Mouse (Mus musculus) midbrain, embryonic 16.5 days (tissue): Measurements from ENCODE around the gene G6pc. TPM values are rescaled to one million over a fixed set of nuclear protein-coding genes. Genes with fewer than 3 reads are reported as not detected.

ENCODE experiments used
- ATAC-seq: fragments of 200-750 bp; cut with Nextera tagmentation; 2 replicates; pipeline ENCODE4 v1.8.0; 2017; ENCODE audit warnings: moderate TSS enrichment
- H3K27ac ChIP-seq: fragments of 300-500 bp; sonication (generic); 2 replicates; pipeline ENCODE4 v1.5.1; 2014; ENCODE audit warnings: mild to moderate bottlenecking, low read length, mixed read lengths
- H3K27me3 ChIP-seq: fragments of 300-500 bp; sonication (generic); 2 replicates; pipeline ENCODE4 v1.6.1; 2014; ENCODE audit warnings: low read depth, low read length, mixed read lengths; ENCODE audit not compliant: control insufficient read depth, insufficient read depth
- H3K36me3 ChIP-seq: fragments of 300-500 bp; sonication (generic); 2 replicates; pipeline ENCODE4 v1.6.1; 2014; ENCODE audit warnings: mild to moderate bottlenecking, low read length, moderate library complexity, mixed read lengths; ENCODE audit not compliant: control insufficient read depth, insufficient read depth
- H3K4me1 ChIP-seq: fragments of 300-500 bp; sonication (generic); 2 replicates; pipeline ENCODE4 v1.6.1; 2014; ENCODE audit warnings: mild to moderate bottlenecking, low read length, mixed read lengths; ENCODE audit not compliant: control insufficient read depth, insufficient read depth
- H3K4me2 ChIP-seq: fragments of 300-500 bp; sonication (generic); 2 replicates; pipeline ENCODE4 v1.6.1; 2014; ENCODE audit warnings: mild to moderate bottlenecking, low read length, mixed read lengths
- H3K4me3 ChIP-seq: fragments of 300-500 bp; sonication (generic); 2 replicates; pipeline ENCODE4 v1.5.1; 2014; ENCODE audit warnings: low read depth, mild to moderate bottlenecking, low read length, moderate library complexity, mixed read lengths
- H3K9ac ChIP-seq: fragments of 300-500 bp; sonication (generic); 2 replicates; pipeline ENCODE4 v1.6.1; 2014; ENCODE audit warnings: low read depth, low read length, mixed read lengths
- H3K9me3 ChIP-seq: fragments of 300-500 bp; sonication (generic); replicated peaks from 2 replicates; pipeline ENCODE4 v1.6.1; 2014; ENCODE audit warnings: mild to moderate bottlenecking, low read length, mixed read lengths; ENCODE audit not compliant: control insufficient read depth, poor library complexity, severe bottlenecking
- WGBS: fragments of 180-500 bp; shearing (Covaris S2); extraction: QIAGEN DNeasy Blood & Tissue Kit; methylation state at CpG from one replicate; pipeline ENCODE4 v1.1.7; 2014; 5-methylcytosine and 5-hydroxymethylcytosine counted together
- polyA plus RNA-seq: library from polyadenylated mRNA; unstranded; fragments of >200 nt; fragmentation: Nextera tagmentation; extraction: Ambion mirVana; gene quantifications from 2 replicates; pipeline ENCODE4 v1.2.1, GENCODE M21; 2015

G6pc gene
- polyA plus RNA-seq, 1 experiment from 2014 or later: not detected

GRCm38 (mm10) chr11:101332537-101332936 lies 34.8 kb upstream of the G6pc start:
- Histone ChIP-seq H3K36me3 (no peaks in the 10 kb centered on the region), H3K27me3 (no peaks in the 10 kb centered on the region), H3K9me3 (no peaks in the 10 kb centered on the region), H3K9ac (no peak overlapping the region), H3K4me2 (no peak overlapping the region), H3K4me3 (no peak overlapping the region), H3K27ac (no peak overlapping the region), H3K4me1 (peaks cover 2% of the 10 kb centered on the region)
- WGBS: 89% methylated on average over 3 of the region's 3 CpGs
- no peak for ATAC-seq

DNA sequence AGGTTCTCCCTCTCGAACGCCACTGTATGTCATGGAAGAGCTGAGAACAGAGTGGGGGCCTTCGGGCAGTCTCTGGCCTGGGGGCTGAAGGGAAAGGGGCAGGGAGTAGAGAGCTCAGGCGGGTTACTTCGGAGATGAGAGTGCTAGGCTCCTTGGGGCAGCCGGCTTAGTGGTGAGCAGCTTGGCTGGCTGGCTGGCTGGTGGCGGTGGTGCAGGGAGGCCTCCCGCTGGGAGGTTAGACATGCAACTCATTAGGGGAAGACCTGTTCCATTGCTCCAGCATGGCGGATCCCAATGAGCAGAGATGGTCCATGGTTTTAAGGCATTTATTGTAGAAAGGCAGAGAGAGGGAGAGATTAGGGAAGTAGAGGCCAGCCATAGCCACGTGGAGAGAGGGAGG lies 33.3 kb upstream of the G6pc start:
- no peaks in the 10 kb centered on the region for H3K9me3 ChIP-seq
- no peak overlapping the region for H3K27ac ChIP-seq
- no peak overlapping the region for H3K4me3 ChIP-seq
- no peaks in the 10 kb centered on the region for H3K36me3 ChIP-seq
- H3K9ac ChIP-seq: no peak overlapping the region
- WGBS: 23% methylated on average over 10 of the region's 10 CpGs
- H3K4me2 ChIP-seq: no peak overlapping the region
- no peaks in the 10 kb centered on the region for H3K27me3 ChIP-seq
- peaks cover 11% of the 10 kb centered on the region for H3K4me1 ChIP-seq
- no peak for ATAC-seq

DNA sequence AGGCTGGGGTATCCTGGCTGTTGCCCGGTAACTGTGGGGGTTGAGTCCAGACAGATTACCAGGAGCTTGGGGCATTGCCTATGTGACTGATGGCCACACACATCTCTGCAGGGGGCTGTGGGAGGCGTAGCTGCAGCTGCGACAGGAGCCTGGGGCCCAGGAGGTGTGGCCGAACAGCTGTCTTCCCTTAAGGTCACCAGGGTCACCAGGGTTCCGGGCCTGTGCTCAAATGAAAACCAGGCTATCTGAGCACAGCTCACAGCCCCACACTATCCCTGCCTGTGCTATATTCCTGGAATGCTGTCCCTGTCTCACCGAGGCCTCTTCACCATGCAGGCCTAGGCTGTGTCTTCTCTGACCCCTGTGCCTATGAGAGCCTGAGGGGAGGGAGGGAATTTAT lies 32.8 kb upstream of the G6pc start:
- H3K4me3 ChIP-seq: no peak overlapping the region
- 3% methylated on average over 6 of the region's 6 CpGs for WGBS
- H3K4me2 ChIP-seq: no peak overlapping the region
- no peaks in the 10 kb centered on the region for H3K9me3 ChIP-seq
- no peaks in the 10 kb centered on the region for H3K36me3 ChIP-seq
- H3K4me1 ChIP-seq: peaks cover 11% of the 10 kb centered on the region
- no peak overlapping the region for H3K9ac ChIP-seq
- H3K27ac ChIP-seq: no peak overlapping the region
- H3K27me3 ChIP-seq: no peaks in the 10 kb centered on the region
- no peak for ATAC-seq

DNA sequence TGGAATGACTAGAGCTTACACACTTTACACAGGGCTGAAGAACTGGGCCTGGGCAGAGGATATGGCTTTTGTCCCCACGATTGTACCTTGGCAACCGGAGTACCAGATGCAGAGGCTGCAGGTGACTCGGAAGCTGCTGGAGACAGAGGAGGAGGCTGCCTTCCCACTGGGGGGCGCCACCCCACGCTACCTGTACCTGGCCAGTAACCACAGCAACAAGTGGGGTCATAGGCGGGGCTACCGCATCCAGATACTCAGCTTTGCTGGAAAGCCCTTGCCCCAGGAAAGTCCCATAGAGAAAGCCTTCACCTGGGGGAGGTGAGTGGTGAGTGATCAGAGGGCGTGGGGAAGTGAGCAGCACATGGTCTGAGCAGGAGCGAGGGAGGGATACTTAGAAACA lies 31.7 kb upstream of the G6pc start:
- no peak overlapping the region for H3K9ac ChIP-seq
- H3K27ac ChIP-seq: no peak overlapping the region
- H3K4me2 ChIP-seq: no peak overlapping the region
- peaks cover 11% of the 10 kb centered on the region for H3K4me1 ChIP-seq
- no peaks in the 10 kb centered on the region for H3K9me3 ChIP-seq
- WGBS: 84% methylated on average over 9 of the region's 9 CpGs
- no peak overlapping the region for H3K4me3 ChIP-seq
- H3K36me3 ChIP-seq: no peaks in the 10 kb centered on the region
- H3K27me3 ChIP-seq: no peaks in the 10 kb centered on the region
- no peak for ATAC-seq

- H3K27ac ChIP-seq: peak overlapping the region; percentile 50; the same call in 1 of the 2 replicates
- H3K9ac ChIP-seq: peak overlapping the region; percentile 49
- peak overlapping the region; percentile 66 for H3K4me2 ChIP-seq
- H3K36me3 ChIP-seq: no peaks in the 10 kb centered on the region
- peak overlapping the region; percentile 32 for H3K4me3 ChIP-seq
- peaks cover 11% of the 10 kb centered on the region for H3K4me1 ChIP-seq
- H3K9me3 ChIP-seq: no peaks in the 10 kb centered on the region
- no peaks in the 10 kb centered on the region for H3K27me3 ChIP-seq
- peak; percentile 83 for ATAC-seq
- under 1% methylated on average over 9 of the region's 9 CpGs for WGBS
Measured at GRCm38 (mm10) chr11:101338123-101338760, 29.1 kb upstream of the G6pc start.

GRCm38 (mm10) chr11:101347083-101347775 lies 20.1 kb upstream of the G6pc start:
- H3K4me1 ChIP-seq: no peaks in the 10 kb centered on the region
- H3K9me3 ChIP-seq: no peaks in the 10 kb centered on the region
- no peak overlapping the region for H3K27ac ChIP-seq
- H3K4me3 ChIP-seq: no peak overlapping the region
- 79% methylated on average over 9 of the region's 10 CpGs for WGBS
- no peaks in the 10 kb centered on the region for H3K27me3 ChIP-seq
- no peak overlapping the region for H3K4me2 ChIP-seq
- no peaks in the 10 kb centered on the region for H3K36me3 ChIP-seq
- H3K9ac ChIP-seq: no peak overlapping the region
- no peak for ATAC-seq

DNA sequence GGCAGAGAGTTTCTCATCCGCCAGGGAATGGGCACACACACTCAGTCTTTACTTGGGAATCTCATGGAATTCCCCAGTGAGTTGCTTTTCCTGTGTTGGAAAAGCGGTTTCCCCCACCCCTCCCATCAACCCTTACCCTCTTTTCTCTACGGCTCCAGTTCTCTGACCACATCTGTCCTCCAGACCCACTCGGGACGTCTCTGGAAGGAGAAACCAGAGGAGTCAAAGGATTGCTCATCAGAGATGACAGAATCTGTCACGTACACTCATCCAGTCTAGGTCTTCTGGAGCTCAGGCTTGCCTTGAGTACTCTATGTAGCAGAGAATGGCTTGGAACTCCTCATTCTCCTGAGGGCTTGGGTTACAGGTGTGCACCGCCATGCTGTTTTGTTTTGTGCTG lies 18.6 kb upstream of the G6pc start:
- no peak overlapping the region for H3K9ac ChIP-seq
- H3K4me3 ChIP-seq: no peak overlapping the region
- H3K9me3 ChIP-seq: no peaks in the 10 kb centered on the region
- H3K4me1 ChIP-seq: no peaks in the 10 kb centered on the region
- H3K36me3 ChIP-seq: no peaks in the 10 kb centered on the region
- no peak for ATAC-seq
- WGBS: 76% methylated on average over 7 of the region's 7 CpGs
- no peak overlapping the region for H3K27ac ChIP-seq
- H3K4me2 ChIP-seq: no peak overlapping the region
- no peaks in the 10 kb centered on the region for H3K27me3 ChIP-seq

GRCm38 (mm10) chr11:101349216-101349615 lies 18.1 kb upstream of the G6pc start:
- Histone ChIP-seq H3K4me1 (no peaks in the 10 kb centered on the region), H3K4me3 (no peak overlapping the region), H3K9ac (no peak overlapping the region), H3K9me3 (no peaks in the 10 kb centered on the region), H3K27me3 (no peaks in the 10 kb centered on the region), H3K27ac (no peak overlapping the region), H3K4me2 (no peak overlapping the region), H3K36me3 (no peaks in the 10 kb centered on the region)
- WGBS: 92% methylated on average over 3 of the region's 3 CpGs
- no peak for ATAC-seq

GRCm38 (mm10) chr11:101351100-101351720 lies 16.2 kb upstream of the G6pc start:
- Histone ChIP-seq H3K27ac (no peak overlapping the region), H3K36me3 (no peaks in the 10 kb centered on the region), H3K27me3 (no peaks in the 10 kb centered on the region), H3K4me1 (no peaks in the 10 kb centered on the region), H3K9me3 (no peaks in the 10 kb centered on the region), H3K9ac (no peak overlapping the region), H3K4me3 (no peak overlapping the region), H3K4me2 (no peak overlapping the region)
- no peak for ATAC-seq
- 49% methylated on average over 11 of the region's 11 CpGs for WGBS
